Mouse (Mus musculus) CD4-positive, CD25-positive, alpha-beta regulatory T cell, adult 4 months (primary cell): ENCODE measurements around the gene Cenpa. TPM values are rescaled to one million over a fixed set of nuclear protein-coding genes. Genes with fewer than 3 reads are reported as not detected.

ENCODE experiments used
- polyA plus RNA-seq, 2 experiments: library from polyadenylated mRNA; unstranded; fragments of 100-300 nt; shearing (Covaris generic); gene quantifications; one replicate each; pipeline ENCODE4 v1.2.1; 2017

Gene Cenpa
- polyA plus RNA-seq, 2 experiments from 2014 or later, result 45.4 to 60.5 TPM

Other genes with a start within 250 kb of the Cenpa start
- gene Otof, start 204.8 kb upstream of the Cenpa start, polyA plus RNA-seq, result not detected
- gene 1700001C02Rik, start 200.7 kb upstream of the Cenpa start, polyA plus RNA-seq, result not detected
- not detected for gene Cib4, start 120.9 kb upstream of the Cenpa start, polyA plus RNA-seq
- gene Kcnk3, start 78.6 kb upstream of the Cenpa start, polyA plus RNA-seq, result under 1 TPM in 1 of 2 experiments, not detected in 1; 0.47 TPM
- 10 to 100 TPM; 18.0 to 22.7 TPM for gene Slc35f6, start 18.8 kb upstream of the Cenpa start, polyA plus RNA-seq
- gene Dpysl5, start 44.8 kb downstream of the Cenpa start, polyA plus RNA-seq, result not detected
- gene Mapre3, start 147.9 kb downstream of the Cenpa start, polyA plus RNA-seq, result 1 to 10 TPM; 3.0 to 4.1 TPM
- 10 to 100 TPM; 28.4 to 41.1 TPM for gene Tmem214, start 201.2 kb downstream of the Cenpa start, polyA plus RNA-seq
- 1 to 10 TPM; 4.4 to 5.5 TPM for gene Agbl5, start 221.9 kb downstream of the Cenpa start, polyA plus RNA-seq
- gene Ost4, start 241.0 kb downstream of the Cenpa start, polyA plus RNA-seq, result 100 to 1,000 TPM; 200 to 285 TPM
- under 1 TPM; 0.32 to 0.90 TPM for gene Emilin1, start 246.6 kb downstream of the Cenpa start, polyA plus RNA-seq